Mouse (Mus musculus) neural tube, embryonic 12.5 days (tissue): ENCODE data around the gene Phactr4. TPM values are rescaled to one million over a fixed set of nuclear protein-coding genes. Genes with fewer than 3 reads are reported as not detected.
A peak's percentile ranks its signal among the peaks of the same experiment; 100 is the strongest.

ENCODE experiments used
- ATAC-seq: fragments of 200-750 bp; cut with Nextera tagmentation; 2 replicates; pipeline ENCODE4 v1.8.0; 2017; ENCODE audit warnings: low read depth, mild to moderate bottlenecking, moderate TSS enrichment, moderate library complexity; ENCODE audit not compliant: low FRiP score
- H3K27ac ChIP-seq: fragments of 300-500 bp; sonication (generic); 2 replicates; pipeline ENCODE4 v1.5.1; 2016
- H3K27me3 ChIP-seq: fragments of 300-500 bp; sonication (generic); replicated peaks from 2 replicates; pipeline ENCODE4 v1.6.1; 2016; ENCODE audit warnings: mild to moderate bottlenecking
- H3K36me3 ChIP-seq: fragments of 300-500 bp; sonication (generic); 2 replicates; pipeline ENCODE4 v1.6.1; 2016; ENCODE audit warnings: mild to moderate bottlenecking
- H3K4me1 ChIP-seq: fragments of 300-500 bp; sonication (generic); 2 replicates; pipeline ENCODE4 v1.6.1; 2016
- H3K4me2 ChIP-seq: fragments of 300-500 bp; sonication (generic); replicated peaks from 2 replicates; pipeline ENCODE4 v1.6.1; 2016; ENCODE audit warnings: mild to moderate bottlenecking
- H3K4me3 ChIP-seq: fragments of 300-500 bp; sonication (generic); 2 replicates; pipeline ENCODE4 v1.5.1; 2016
- H3K9ac ChIP-seq: fragments of 300-500 bp; sonication (generic); 2 replicates; pipeline ENCODE4 v1.6.1; 2016; ENCODE audit warnings: mild to moderate bottlenecking
- H3K9me3 ChIP-seq: fragments of 300-500 bp; sonication (generic); 2 replicates; pipeline ENCODE4 v1.6.1; 2016; ENCODE audit warnings: mild to moderate bottlenecking
- WGBS: fragments of 180-500 bp; shearing (Covaris S2); methylation state at CpG from one replicate; pipeline ENCODE4 v1.1.7; 2016; 5-methylcytosine and 5-hydroxymethylcytosine counted together
- polyA plus RNA-seq: library from polyadenylated mRNA; unstranded; fragments of >200 nt; fragmentation: Nextera tagmentation; extraction: Ambion mirVana; gene quantifications from 2 replicates; pipeline ENCODE4 v1.2.1, GENCODE M21; 2016

Gene Phactr4
- polyA plus RNA-seq, 1 experiment from 2014 or later = 18.3 TPM

- H3K4me1 ChIP-seq = no peaks in the 10 kb centered on the region
Measured at GRCm38 (mm10) chr4:132406393-132407189, 15.7 kb downstream of the Phactr4 start.

DNA sequence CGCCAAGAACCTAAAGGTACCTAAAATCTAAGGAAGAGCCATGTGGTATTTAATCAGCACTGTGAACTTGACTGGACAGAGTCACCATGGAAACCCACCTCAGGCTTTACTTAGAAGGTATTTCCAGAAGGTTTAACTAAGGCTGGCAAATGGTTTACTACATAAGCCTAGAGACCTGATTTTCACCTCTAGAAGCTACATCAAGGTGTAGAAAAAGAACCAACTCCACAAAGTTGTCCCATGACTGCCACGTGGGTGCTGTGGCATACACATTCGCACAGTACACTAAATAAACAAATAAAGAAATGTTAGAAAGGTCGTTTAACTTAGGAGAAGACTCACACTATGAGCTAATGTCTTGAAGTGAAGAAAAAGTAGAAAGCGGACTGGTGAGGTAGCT lies 17.7 kb downstream of the Phactr4 start:
- no peaks in the 10 kb centered on the region for H3K4me1 ChIP-seq
- no peak for ATAC-seq
- H3K4me3 ChIP-seq = no peak overlapping the region
- no peaks in the 10 kb centered on the region for H3K36me3 ChIP-seq
- WGBS = 86% methylated on average over 5 of the region's 5 CpGs
- H3K27me3 ChIP-seq = no peaks in the 10 kb centered on the region
- H3K9me3 ChIP-seq = no peaks in the 10 kb centered on the region
- no peak overlapping the region for H3K9ac ChIP-seq
- H3K4me2 ChIP-seq = no peak overlapping the region
- no peak overlapping the region for H3K27ac ChIP-seq

More at GRCm38 (mm10) chr4:132406393-132407189, 15.7 kb downstream of the Phactr4 start:
- ATAC-seq = no peak
- WGBS = 87% methylated on average over 13 of the region's 13 CpGs
- Histone ChIP-seq H3K9me3 (no peaks in the 10 kb centered on the region), H3K9ac (no peak overlapping the region), H3K4me3 (no peak overlapping the region), H3K4me2 (no peak overlapping the region), H3K27me3 (no peaks in the 10 kb centered on the region), H3K36me3 (no peaks in the 10 kb centered on the region), H3K27ac (no peak overlapping the region)

DNA sequence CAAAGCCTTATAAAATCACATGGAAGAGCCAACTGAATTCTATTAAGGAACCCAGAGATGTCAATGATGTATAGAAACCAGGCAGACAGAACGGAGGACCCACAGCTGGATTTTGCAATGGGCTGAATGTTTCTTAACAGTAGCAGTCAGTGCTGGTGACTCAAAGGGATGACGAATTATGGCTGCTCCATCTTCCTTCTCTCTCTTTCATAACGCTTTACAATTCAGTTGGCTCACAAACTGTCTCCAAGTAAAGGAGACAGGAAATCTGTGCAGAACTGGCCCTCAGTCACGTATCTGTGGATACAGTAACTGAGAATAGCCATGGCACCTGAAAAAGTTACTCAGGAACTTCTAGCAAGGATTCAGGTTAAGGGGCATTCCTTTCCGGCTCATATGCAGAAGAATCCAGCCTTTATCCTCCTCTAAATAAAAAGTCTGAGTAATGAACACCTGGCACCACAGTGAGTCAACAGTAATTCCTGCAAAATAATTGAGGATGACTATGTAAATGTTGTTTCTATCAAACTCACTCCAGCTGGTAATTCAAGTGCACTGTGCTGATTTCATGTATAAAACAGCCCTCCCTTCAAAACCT lies 19.1 kb downstream of the Phactr4 start:
- no peak overlapping the region for H3K4me3 ChIP-seq

DNA sequence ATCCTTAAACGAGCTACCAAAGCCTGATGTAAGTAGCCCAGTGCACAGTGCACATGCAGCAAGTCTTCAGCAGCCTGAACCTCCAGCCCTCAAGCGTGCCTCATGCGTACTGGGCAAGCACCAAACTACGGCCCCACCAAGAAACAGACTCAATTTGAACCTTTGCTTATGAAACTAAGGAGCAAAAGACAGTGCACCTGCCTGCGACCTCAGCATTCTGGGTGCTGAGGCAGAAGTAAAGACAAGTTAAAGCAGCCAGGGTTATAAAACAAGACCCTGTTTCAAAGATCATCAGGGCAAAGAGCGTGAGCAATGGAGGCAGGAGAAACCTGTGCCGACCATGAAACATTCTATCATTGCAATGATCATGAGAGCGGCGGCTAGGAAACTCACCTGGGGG lies 21.3 kb downstream of the Phactr4 start:
- Histone ChIP-seq H3K4me3 (no peak overlapping the region), H3K4me2 (no peak overlapping the region), H3K27ac (no peak overlapping the region), H3K9ac (no peak overlapping the region), H3K4me1 (peaks cover 5% of the 10 kb centered on the region; the same call in 1 of the 2 replicates), H3K36me3 (no peaks in the 10 kb centered on the region), H3K9me3 (no peaks in the 10 kb centered on the region), H3K27me3 (no peaks in the 10 kb centered on the region)
- 93% methylated on average over 9 of the region's 9 CpGs for WGBS
- ATAC-seq = no peak

More for the DNA sequence above, 19.1 kb downstream of the Phactr4 start:
- Histone ChIP-seq H3K4me2 (no peak overlapping the region), H3K36me3 (no peaks in the 10 kb centered on the region), H3K9me3 (no peaks in the 10 kb centered on the region), H3K27me3 (no peaks in the 10 kb centered on the region), H3K4me1 (peaks cover 4% of the 10 kb centered on the region; the same call in 1 of the 2 replicates), H3K27ac (no peak overlapping the region), H3K9ac (no peak overlapping the region)
- WGBS = 90% methylated on average over 5 of the region's 5 CpGs
- no peak for ATAC-seq

- no peak for ATAC-seq
- H3K36me3 ChIP-seq = no peaks in the 10 kb centered on the region
- H3K4me2 ChIP-seq = no peak overlapping the region
- H3K9ac ChIP-seq = no peak overlapping the region
- H3K4me1 ChIP-seq = peaks cover 5% of the 10 kb centered on the region; the same call in 1 of the 2 replicates
- H3K27me3 ChIP-seq = no peaks in the 10 kb centered on the region
- H3K9me3 ChIP-seq = no peaks in the 10 kb centered on the region
- no peak overlapping the region for H3K27ac ChIP-seq
- 83% methylated on average over 5 of the region's 5 CpGs for WGBS
- no peak overlapping the region for H3K4me3 ChIP-seq
Measured at GRCm38 (mm10) chr4:132398863-132399262, 23.4 kb downstream of the Phactr4 start.

GRCm38 (mm10) chr4:132398045-132398774 lies 24.1 kb downstream of the Phactr4 start:
- H3K36me3 ChIP-seq = no peaks in the 10 kb centered on the region
- ATAC-seq = no peak
- WGBS = 48% methylated on average over 11 of the region's 11 CpGs
- no peaks in the 10 kb centered on the region for H3K9me3 ChIP-seq
- peaks cover 5% of the 10 kb centered on the region; the same call in 1 of the 2 replicates for H3K4me1 ChIP-seq
- H3K4me3 ChIP-seq = no peak overlapping the region
- H3K27me3 ChIP-seq = no peaks in the 10 kb centered on the region
- no peak overlapping the region for H3K9ac ChIP-seq
- peak overlapping the region; percentile 17; the same call in 1 of the 2 replicates for H3K4me2 ChIP-seq
- H3K27ac ChIP-seq = no peak overlapping the region

- ATAC-seq = no peak
- H3K9ac ChIP-seq = no peak overlapping the region
- 93% methylated on average over 3 of the region's 3 CpGs for WGBS
- H3K36me3 ChIP-seq = no peaks in the 10 kb centered on the region
- no peaks in the 10 kb centered on the region for H3K9me3 ChIP-seq
- peaks cover 5% of the 10 kb centered on the region; the same call in 1 of the 2 replicates for H3K4me1 ChIP-seq
- no peak overlapping the region for H3K27ac ChIP-seq
- H3K4me2 ChIP-seq = no peak overlapping the region
- no peaks in the 10 kb centered on the region for H3K27me3 ChIP-seq
- no peak overlapping the region for H3K4me3 ChIP-seq
Measured at GRCm38 (mm10) chr4:132397120-132397519, 25.2 kb downstream of the Phactr4 start.

DNA sequence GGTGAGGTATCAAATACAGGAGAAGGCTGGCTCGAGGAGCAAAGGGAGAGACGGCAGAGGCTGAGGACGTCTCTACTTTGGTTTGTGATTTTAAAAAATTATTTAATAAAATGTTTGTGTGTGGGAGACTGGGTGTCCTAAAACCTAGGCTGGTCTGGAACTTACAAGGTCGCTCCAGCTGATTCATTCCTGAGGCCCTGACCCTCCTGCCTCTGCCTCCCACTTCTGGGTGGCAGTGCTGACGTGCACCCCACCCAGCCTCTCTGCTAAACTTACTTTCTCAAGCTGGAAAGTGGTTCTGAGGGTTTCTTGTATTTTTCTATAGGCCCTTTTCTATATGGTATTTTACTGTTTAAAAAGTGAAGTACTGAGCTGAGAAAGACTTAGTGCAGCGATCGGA lies 26.0 kb downstream of the Phactr4 start:
- WGBS = 97% methylated on average over 7 of the region's 7 CpGs
- Histone ChIP-seq H3K27ac (no peak overlapping the region), H3K4me1 (peaks cover 5% of the 10 kb centered on the region; the same call in 1 of the 2 replicates), H3K9me3 (no peaks in the 10 kb centered on the region), H3K4me2 (no peak overlapping the region), H3K27me3 (no peaks in the 10 kb centered on the region), H3K36me3 (no peaks in the 10 kb centered on the region), H3K4me3 (no peak overlapping the region), H3K9ac (no peak overlapping the region)
- ATAC-seq = no peak

- Histone ChIP-seq H3K4me2 (no peak overlapping the region), H3K36me3 (peaks cover 5% of the 10 kb centered on the region), H3K27me3 (no peaks in the 10 kb centered on the region), H3K4me3 (no peak overlapping the region), H3K27ac (no peak overlapping the region), H3K9ac (no peak overlapping the region), H3K9me3 (no peaks in the 10 kb centered on the region), H3K4me1 (0 out of 2 replicates have a peak, but pooled peaks cover under 1% of the 10 kb centered on the region)
- no peak for ATAC-seq
- 91% methylated on average over 8 of the region's 8 CpGs for WGBS
Measured at GRCm38 (mm10) chr4:132391063-132391740, 31.1 kb downstream of the Phactr4 start.

- Histone ChIP-seq H3K4me3 (no peak overlapping the region), H3K4me2 (no peak overlapping the region), H3K27ac (no peak overlapping the region), H3K27me3 (no peaks in the 10 kb centered on the region), H3K4me1 (0 out of 2 replicates have a peak, but pooled peaks cover 5% of the 10 kb centered on the region), H3K9ac (no peak overlapping the region), H3K9me3 (no peaks in the 10 kb centered on the region), H3K36me3 (peaks cover 17% of the 10 kb centered on the region)
- no peak for ATAC-seq
- WGBS = 91% methylated on average over 4 of the region's 4 CpGs
Measured at GRCm38 (mm10) chr4:132389302-132389701, 33.0 kb downstream of the Phactr4 start.

GRCm38 (mm10) chr4:132387617-132388016 lies 34.7 kb downstream of the Phactr4 start:
- 89% methylated on average over 5 of the region's 5 CpGs for WGBS
- H3K4me1 ChIP-seq = 0 out of 2 replicates have a peak, but pooled peaks cover 5% of the 10 kb centered on the region
- H3K36me3 ChIP-seq = peaks cover 22% of the 10 kb centered on the region
- H3K27ac ChIP-seq = no peak overlapping the region
- H3K27me3 ChIP-seq = no peaks in the 10 kb centered on the region
- no peak overlapping the region for H3K4me2 ChIP-seq
- H3K9ac ChIP-seq = no peak overlapping the region
- no peaks in the 10 kb centered on the region for H3K9me3 ChIP-seq
- H3K4me3 ChIP-seq = no peak overlapping the region
- ATAC-seq = no peak
